Mouse (Mus musculus) cerebellum, postnatal 36 days (tissue): ENCODE data around the gene Parp8.

ENCODE experiments used
- DNase-seq, 2 experiments: peaks; one replicate each; pipeline ENCODE4 v3.0.0; 2021 to 2022; ENCODE audit warnings: mixed read lengths in 2 of 2

Parp8 gene

DNA sequence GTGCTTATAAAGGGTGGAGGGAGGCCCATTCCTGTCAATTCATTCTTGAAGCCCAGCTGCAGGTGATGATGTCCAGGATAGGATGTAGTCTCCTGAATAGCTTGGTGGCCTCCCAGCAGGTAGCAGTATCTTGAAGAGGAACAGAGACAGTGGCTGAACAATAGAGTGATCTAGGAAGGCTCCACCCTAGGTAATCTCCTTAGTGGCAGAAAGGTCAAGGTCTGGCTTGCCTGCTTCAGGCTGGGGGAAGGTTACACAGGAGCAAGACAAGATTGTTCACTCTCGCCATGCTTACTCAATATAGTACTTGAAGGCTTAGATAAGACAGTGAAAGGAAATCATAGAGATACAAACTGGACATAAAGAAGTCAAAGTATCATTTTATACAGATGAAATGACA lies 213.9 kb downstream of the Parp8 start:
- no peak for DNase-seq
